Mouse (Mus musculus) myocyte (in vitro differentiated cells): ENCODE data around the gene Tbce.
"Not testable (repeated sequence)": the region's sequence is repeated elsewhere in the genome, so short reads cannot be mapped to it uniquely, and the experiment has no call there.

Source experiments
- CEBPB ChIP-seq: IDR thresholded peaks from 2 replicates; pipeline ENCODE4 v1.6.1; 2011; ENCODE audit warnings: mild to moderate bottlenecking, moderate library complexity; ENCODE audit not compliant: poor library complexity, insufficient read depth, severe bottlenecking
- E2F4 ChIP-seq: IDR thresholded peaks from one replicate; pipeline ENCODE4 v1.6.1; 2011; ENCODE audit warnings: mild to moderate bottlenecking, control low read depth, moderate library complexity; ENCODE audit not compliant: insufficient read depth
- MAX ChIP-seq: IDR thresholded peaks from one replicate; pipeline ENCODE4 v1.6.1; 2011; ENCODE audit warnings: low read depth, mild to moderate bottlenecking, control low read depth
- MYOG ChIP-seq, 3 experiments: IDR thresholded peaks; one replicate each; pipeline ENCODE4 v1.6.1; 2011; ENCODE audit warnings: control low read depth in 2 of 3, low read depth in 2 of 3, mild to moderate bottlenecking in 2 of 3; ENCODE audit not compliant: insufficient read length in 2 of 3, control insufficient read depth in 1 of 3, insufficient read depth in 1 of 3
- POLR2A ChIP-seq: IDR thresholded peaks from one replicate; pipeline ENCODE4 v1.6.1; 2011; ENCODE audit warnings: low read depth, mild to moderate bottlenecking, control low read depth, moderate library complexity; ENCODE audit not compliant: insufficient read length
- POLR2AphosphoS2 ChIP-seq: IDR thresholded peaks from one replicate; pipeline ENCODE4 v1.6.1; 2011; ENCODE audit warnings: low read depth, control low read depth; ENCODE audit not compliant: insufficient read length
- REST ChIP-seq: IDR thresholded peaks from one replicate; pipeline ENCODE4 v1.6.1; 2011; ENCODE audit warnings: mild to moderate bottlenecking, control low read depth, moderate library complexity; ENCODE audit not compliant: insufficient read depth, insufficient read length
- TCF12 ChIP-seq: IDR thresholded peaks from one replicate; pipeline ENCODE4 v1.6.1; 2011; ENCODE audit warnings: mild to moderate bottlenecking, control low read depth; ENCODE audit not compliant: poor library complexity, insufficient read depth, severe bottlenecking
- USF1 ChIP-seq: IDR thresholded peaks from one replicate; pipeline ENCODE4 v1.6.1; 2011; ENCODE audit warnings: low read depth, mild to moderate bottlenecking, control low read depth, moderate library complexity

DNA sequence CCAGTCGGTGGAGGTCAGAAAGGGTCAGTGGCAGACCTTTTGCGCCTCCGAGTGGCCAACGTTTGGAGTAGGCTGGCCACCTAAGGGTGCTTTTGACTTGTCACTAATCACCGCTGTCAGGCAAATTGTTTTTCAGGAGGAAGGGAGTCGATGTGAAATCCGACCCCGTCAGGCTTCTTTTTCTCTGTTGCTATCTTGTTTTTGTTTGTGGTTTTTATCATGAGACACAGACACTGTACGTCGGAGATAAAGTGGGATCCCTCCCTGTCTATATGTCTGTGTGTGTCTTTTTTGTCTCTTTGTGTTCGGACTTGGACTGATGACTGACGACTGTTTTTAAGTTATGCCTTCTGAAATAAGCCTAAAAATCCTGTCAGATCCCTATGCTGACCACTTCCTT is 18.0 kb downstream of the Tbce start:
- TF ChIP-seq E2F4; POLR2A; MYOG (IDR thresholded peaks at IDR 0.05; ENCODE audit: control insufficient read depth in 1 of 3, insufficient read depth in 1 of 3, insufficient read length in 2 of 3, low read depth in 2 of 3); USF1; POLR2AphosphoS2; REST; CEBPB; MAX; TCF12: not testable (repeated sequence)
